Mouse (Mus musculus) liver, embryonic 15.5 days (tissue): ENCODE data around the gene Thegl. TPM values are rescaled to one million over a fixed set of nuclear protein-coding genes. Genes with fewer than 3 reads are reported as not detected.
"Not testable (repeated sequence)": the region's sequence is repeated elsewhere in the genome, so short reads cannot be mapped to it uniquely, and the experiment has no call there.

Experiments used
- ATAC-seq: fragments of 200-750 bp; cut with Nextera tagmentation; 2 replicates; pipeline ENCODE4 v1.8.0; 2017; ENCODE audit warnings: moderate number of reproducible peaks, mild to moderate bottlenecking, moderate library complexity; ENCODE audit not compliant: insufficient read depth
- H3K27ac ChIP-seq: fragments of 300-500 bp; sonication (generic); replicated peaks from 2 replicates; pipeline ENCODE4 v1.5.1; 2015; ENCODE audit warnings: mild to moderate bottlenecking, inconsistent platforms
- H3K27me3 ChIP-seq: fragments of 300-500 bp; sonication (generic); 2 replicates; pipeline ENCODE4 v1.6.1; 2015; ENCODE audit warnings: mild to moderate bottlenecking, inconsistent platforms
- H3K36me3 ChIP-seq: fragments of 300-500 bp; sonication (generic); replicated peaks from 2 replicates; pipeline ENCODE4 v1.6.1; 2015; ENCODE audit warnings: moderate library complexity, mild to moderate bottlenecking, inconsistent platforms
- H3K4me1 ChIP-seq: fragments of 300-500 bp; sonication (generic); replicated peaks from 2 replicates; pipeline ENCODE4 v1.6.1; 2015; ENCODE audit warnings: inconsistent platforms
- H3K4me2 ChIP-seq: fragments of 300-500 bp; sonication (generic); 2 replicates; pipeline ENCODE4 v1.6.1; 2015; ENCODE audit warnings: moderate library complexity, mild to moderate bottlenecking, inconsistent platforms
- H3K4me3 ChIP-seq: fragments of 300-500 bp; sonication (generic); replicated peaks from 2 replicates; pipeline ENCODE4 v1.5.1; 2015; ENCODE audit warnings: mild to moderate bottlenecking, inconsistent platforms
- H3K9ac ChIP-seq: fragments of 300-500 bp; sonication (generic); 2 replicates; pipeline ENCODE4 v1.6.1; 2015; ENCODE audit warnings: moderate library complexity, mild to moderate bottlenecking, inconsistent platforms
- H3K9me3 ChIP-seq: fragments of 300-500 bp; sonication (generic); replicated peaks from 2 replicates; pipeline ENCODE4 v1.6.1; 2016; ENCODE audit warnings: inconsistent platforms
- WGBS: fragments of 180-500 bp; shearing (Covaris S2); methylation state at CpG from one replicate; pipeline ENCODE4 v1.1.7; 2015; ENCODE audit warnings: mixed read lengths; ENCODE audit not compliant: insufficient replicate concordance; 5-methylcytosine and 5-hydroxymethylcytosine counted together
- polyA plus RNA-seq: library from polyadenylated mRNA; unstranded; fragments of >200 nt; fragmentation: Nextera tagmentation; extraction: Ambion mirVana; gene quantifications from 2 replicates; pipeline ENCODE4 v1.2.1, GENCODE M21; 2015

The Thegl gene
- polyA plus RNA-seq: 0.16 and 0.32 TPM in 2 replicates

DNA sequence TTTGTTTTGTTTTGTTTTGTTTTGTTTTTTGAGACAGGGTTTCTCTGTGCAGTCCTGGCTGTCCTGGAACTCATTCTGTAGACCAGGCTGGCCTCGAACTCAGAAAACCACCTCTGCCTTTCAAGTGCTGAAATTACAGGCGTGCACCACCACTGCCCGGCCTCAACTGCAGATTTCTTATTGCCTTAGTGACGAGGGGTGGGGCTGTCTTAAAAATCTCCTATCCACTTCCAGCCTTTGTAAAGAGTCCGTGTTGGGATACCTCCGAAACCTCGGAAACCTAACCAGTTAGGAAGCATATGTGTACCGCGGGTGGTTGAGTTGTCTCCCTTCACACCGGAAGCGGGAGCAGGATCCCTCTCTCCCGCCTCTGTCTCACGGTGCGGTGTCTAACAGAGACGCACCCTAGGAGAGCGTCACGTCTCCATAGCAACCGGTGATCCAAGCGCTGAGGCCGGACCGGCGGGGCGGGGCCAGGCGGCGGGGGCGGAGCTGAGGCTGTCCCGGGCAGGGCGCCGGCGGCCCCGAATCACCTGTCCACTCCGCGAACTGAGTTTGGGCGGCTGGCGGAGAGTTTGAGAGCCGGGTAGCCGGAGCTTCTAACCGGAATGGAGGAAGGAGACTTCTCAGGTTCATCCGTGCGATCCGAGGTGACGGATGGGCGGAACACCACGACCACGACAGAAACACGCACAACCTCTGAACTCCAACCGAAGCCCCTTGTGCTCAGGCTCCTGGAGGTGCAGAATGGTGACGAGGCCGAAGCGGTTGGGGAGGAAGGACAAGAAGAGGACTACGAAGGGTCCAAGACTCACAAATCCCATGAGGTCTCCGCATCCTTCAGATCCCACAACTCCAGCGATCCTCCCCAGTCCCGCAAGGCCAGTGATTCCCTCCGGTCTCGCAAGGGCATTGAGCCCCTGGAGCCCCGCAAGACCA is at the start of gene Thegl:
TSS of gene Thegl (plus strand) at position 480 of the 939 bp plus-strand sequence.
- no peaks in the 10 kb centered on the region for H3K36me3 ChIP-seq
- ATAC-seq: peak; percentile 97

DNA sequence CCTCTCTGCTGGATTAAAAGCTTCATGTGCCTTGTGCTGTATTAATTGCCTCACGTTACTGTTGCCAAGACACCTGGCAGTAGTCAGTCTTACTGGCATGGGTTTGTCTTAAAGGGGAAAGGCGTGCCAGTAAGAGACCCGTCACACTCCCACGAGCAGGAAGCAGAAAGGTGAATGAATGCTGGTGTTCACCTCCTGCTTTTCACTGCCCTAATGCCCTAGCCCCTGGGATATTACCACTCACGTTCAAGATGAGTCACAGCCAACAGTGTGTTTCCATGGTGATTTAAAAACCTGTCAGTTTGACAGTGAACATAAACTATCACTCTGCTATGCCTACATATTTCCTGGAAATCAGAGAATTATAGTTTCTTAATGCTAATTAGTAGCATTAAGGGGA is 46.6 kb upstream of the Thegl start:
- no peak for ATAC-seq
- Histone ChIP-seq H3K9ac (no peak overlapping the region), H3K27ac (no peak overlapping the region), H3K4me2 (no peak overlapping the region), H3K36me3 (peaks cover 64% of the 10 kb centered on the region), H3K27me3 (no peaks in the 10 kb centered on the region), H3K9me3 (no peaks in the 10 kb centered on the region), H3K4me3 (no peak overlapping the region), H3K4me1 (peaks cover 10% of the 10 kb centered on the region)
- WGBS: 74% methylated on average over 5 of the region's 5 CpGs

More for the DNA sequence above, at the start of gene Thegl:
- H3K4me2 ChIP-seq: peak within 1 kb of the TSS; percentile 85
- 12% methylated on average over 57 of the region's 57 CpGs for WGBS
- H3K27ac ChIP-seq: no peak within 1 kb of the TSS
- peaks cover 28% of the 10 kb centered on the region for H3K4me1 ChIP-seq
- 0 out of 2 replicates have a peak, but pooled peaks cover 3% of the 10 kb centered on the region for H3K27me3 ChIP-seq
- H3K9me3 ChIP-seq: no peaks in the 10 kb centered on the region
- H3K4me3 ChIP-seq: peak within 1 kb of the TSS; percentile 62
- peak within 1 kb of the TSS; percentile 58; the same call in 1 of the 2 replicates for H3K9ac ChIP-seq

DNA sequence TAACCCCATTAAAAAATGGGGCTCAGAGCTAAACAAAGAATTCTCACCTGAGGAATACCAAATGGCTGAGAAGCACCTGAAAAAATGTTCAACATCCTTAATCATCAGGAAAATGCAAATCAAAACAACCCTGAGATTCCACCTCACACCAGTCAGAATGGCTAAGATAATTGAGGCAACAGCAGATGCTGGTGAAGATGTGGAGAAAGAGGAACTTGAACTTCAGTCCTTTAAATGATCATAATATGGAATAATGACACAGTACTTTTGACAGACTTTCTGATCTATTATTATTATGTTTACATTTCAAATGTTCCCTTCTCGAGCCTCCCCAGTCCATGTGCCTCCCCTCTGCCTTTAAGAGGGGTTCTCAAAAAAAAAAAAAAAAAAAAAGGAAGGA is 44.7 kb upstream of the Thegl start:
- Histone ChIP-seq H3K36me3 (peaks cover 48% of the 10 kb centered on the region), H3K4me1 (peaks cover 18% of the 10 kb centered on the region)
- H3K27ac ChIP-seq, H3K9me3 ChIP-seq, H3K4me2 ChIP-seq, H3K9ac ChIP-seq, H3K27me3 ChIP-seq, ATAC-seq, H3K4me3 ChIP-seq: not testable (repeated sequence)
- 55% methylated on average over 1 of the region's 1 CpGs for WGBS

DNA sequence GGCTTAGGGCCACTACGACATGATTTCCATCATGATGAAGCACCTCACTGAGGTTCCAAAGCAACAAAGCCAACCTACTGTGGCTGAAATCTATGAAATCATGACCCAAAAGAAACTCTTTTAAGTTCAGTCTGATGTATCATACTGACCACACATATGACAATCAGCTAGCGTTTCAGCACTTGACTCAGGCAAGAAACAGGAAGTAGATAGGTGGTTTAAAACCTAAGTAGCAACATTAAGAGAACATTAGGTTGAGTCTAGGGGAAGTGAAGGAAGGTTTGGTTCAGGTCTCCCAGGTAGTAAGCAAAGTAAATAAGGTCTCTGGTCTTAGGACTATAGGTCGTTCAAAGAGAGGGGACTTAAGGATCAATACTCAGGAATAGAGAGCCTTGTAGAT is 42.3 kb upstream of the Thegl start:
- Histone ChIP-seq H3K4me2 (peak overlapping the region; percentile 86), H3K9me3 (no peaks in the 10 kb centered on the region), H3K4me1 (peaks cover 18% of the 10 kb centered on the region), H3K27ac (peak overlapping the region; percentile 38; the same call in 1 of the 2 replicates), H3K4me3 (peak overlapping the region; percentile 95), H3K9ac (peak overlapping the region; percentile 94), H3K36me3 (peaks cover 44% of the 10 kb centered on the region), H3K27me3 (no peaks in the 10 kb centered on the region)
- WGBS: 33% methylated on average over 3 of the region's 3 CpGs
- no peak for ATAC-seq

DNA sequence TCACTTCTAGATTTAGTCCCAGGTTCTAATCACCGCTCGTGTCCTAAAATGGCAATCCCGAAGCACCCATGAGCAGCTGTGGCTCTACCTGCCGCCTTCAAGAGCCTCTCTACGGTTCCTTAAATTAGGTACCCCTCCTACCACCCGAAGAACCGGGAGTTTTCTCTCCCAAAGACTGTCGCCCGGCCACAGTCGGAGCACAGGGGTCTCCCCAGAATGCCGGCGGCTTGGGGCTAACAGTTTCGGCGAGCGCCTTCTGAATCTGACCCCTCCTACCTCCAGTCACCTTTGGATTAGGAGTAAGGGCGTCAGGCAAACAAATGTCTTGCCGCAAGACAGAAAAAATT is 41.6 kb upstream of the Thegl start:
- peaks cover 18% of the 10 kb centered on the region for H3K4me1 ChIP-seq
- H3K27me3 ChIP-seq: no peaks in the 10 kb centered on the region
- H3K9me3 ChIP-seq: no peaks in the 10 kb centered on the region
- 3% methylated on average over 17 of the region's 17 CpGs for WGBS
- peak overlapping the region; percentile 86 for H3K4me2 ChIP-seq
- peak overlapping the region; percentile 38; the same call in 1 of the 2 replicates for H3K27ac ChIP-seq
- peak overlapping the region; percentile 95 for H3K4me3 ChIP-seq
- peak; percentile 22 for ATAC-seq
- H3K9ac ChIP-seq: peak overlapping the region; percentile 94
- H3K36me3 ChIP-seq: peaks cover 42% of the 10 kb centered on the region

DNA sequence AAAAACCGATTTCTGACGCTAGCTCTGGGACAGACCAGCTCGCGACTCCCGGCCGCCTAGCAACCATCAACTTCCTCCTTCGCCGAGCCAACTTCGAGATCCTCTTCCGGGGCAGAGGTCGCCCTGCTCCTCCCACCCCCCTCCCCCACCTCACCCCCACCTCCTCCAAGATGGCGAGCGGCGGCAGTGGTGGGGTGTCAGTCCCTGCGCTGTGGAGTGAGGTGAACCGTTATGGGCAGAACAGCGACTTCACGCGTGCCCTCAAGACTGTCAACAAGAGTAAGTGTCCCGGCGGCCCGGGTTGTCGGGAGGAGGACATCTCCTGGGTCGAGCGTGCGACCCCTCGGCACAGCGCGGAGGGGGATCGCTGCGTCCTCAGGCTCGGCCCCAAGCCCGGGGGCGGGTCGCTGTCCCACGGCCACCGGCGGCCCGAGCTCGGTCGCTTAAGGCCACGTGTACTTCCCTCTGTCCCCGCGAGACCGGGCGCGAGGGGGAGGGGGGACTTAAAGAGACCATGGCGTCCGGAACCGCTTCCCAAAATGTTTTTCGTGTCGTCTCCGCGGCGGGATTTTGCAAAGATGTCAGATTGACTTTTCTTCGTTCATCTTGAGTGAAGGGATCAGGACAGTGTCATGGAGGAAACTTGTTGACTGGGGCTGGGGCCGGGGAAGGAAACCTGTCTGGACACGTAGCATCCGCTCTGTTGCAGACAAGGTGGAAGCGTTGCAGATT is 41.1 kb upstream of the Thegl start, which contains the start of gene Srp72:
TSS of gene Srp72 (plus strand) at position 130 of the 732 bp plus-strand sequence.
- no peaks in the 10 kb centered on the region for H3K27me3 ChIP-seq
- H3K36me3 ChIP-seq: peaks cover 42% of the 10 kb centered on the region
- no peaks in the 10 kb centered on the region for H3K9me3 ChIP-seq
- ATAC-seq: peak; percentile 86
- peak within 1 kb of the TSS; percentile 86 for H3K4me2 ChIP-seq
- H3K4me1 ChIP-seq: peaks cover 18% of the 10 kb centered on the region
- H3K4me3 ChIP-seq: peak within 1 kb of the TSS; percentile 95
- peak within 1 kb of the TSS; percentile 84 for H3K27ac ChIP-seq
- WGBS: under 1% methylated on average over 60 of the region's 60 CpGs
- H3K9ac ChIP-seq: peak within 1 kb of the TSS; percentile 94

DNA sequence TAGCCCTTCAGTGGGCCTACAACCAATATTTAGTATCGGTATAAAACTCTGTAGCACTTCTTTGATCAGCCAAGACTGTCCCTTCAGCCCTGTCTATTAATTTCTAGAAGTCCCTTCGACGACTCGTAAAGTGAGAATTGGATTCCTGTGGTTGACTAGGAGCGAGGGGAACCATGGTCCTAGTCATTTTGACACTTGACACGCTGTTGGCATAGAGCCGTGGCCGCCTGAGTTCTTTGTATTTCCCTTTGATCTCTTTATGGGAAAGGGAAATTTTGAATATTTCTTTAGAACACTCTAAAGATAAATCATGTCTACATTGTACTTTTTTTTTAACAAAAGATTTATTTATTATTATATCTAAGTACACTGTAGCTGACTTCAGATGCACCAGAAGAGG is 40.1 kb upstream of the Thegl start:
- ATAC-seq: no peak
- H3K4me2 ChIP-seq: peak overlapping the region; percentile 86
- H3K4me1 ChIP-seq: peaks cover 18% of the 10 kb centered on the region
- H3K4me3 ChIP-seq: peak overlapping the region; percentile 95
- no peak overlapping the region for H3K27ac ChIP-seq
- H3K9me3 ChIP-seq: no peaks in the 10 kb centered on the region
- no peak overlapping the region for H3K9ac ChIP-seq
- H3K36me3 ChIP-seq: peaks cover 42% of the 10 kb centered on the region
- H3K27me3 ChIP-seq: no peaks in the 10 kb centered on the region
- 71% methylated on average over 8 of the region's 8 CpGs for WGBS

DNA sequence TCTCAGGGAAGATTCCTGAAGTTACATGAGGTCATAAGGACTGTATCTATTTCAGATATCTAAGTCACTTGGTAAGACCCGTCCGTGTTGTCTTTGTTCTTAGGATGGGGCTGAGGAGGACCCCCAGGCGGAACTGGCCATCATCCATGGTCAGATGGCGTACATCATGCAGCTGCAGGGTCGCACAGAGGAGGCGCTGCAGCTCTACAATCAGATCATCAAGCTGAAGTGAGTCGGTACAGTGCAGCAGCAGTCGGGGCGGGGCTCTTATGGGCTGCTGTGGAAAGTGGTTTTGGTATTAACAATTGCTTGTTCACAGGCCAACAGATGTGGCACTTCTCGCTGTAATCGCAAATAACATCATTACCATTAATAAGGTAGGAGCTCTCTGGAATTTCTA is 31.8 kb upstream of the Thegl start:
- Histone ChIP-seq H3K9me3 (no peaks in the 10 kb centered on the region), H3K4me3 (no peak overlapping the region), H3K4me1 (no peaks in the 10 kb centered on the region), H3K9ac (no peak overlapping the region), H3K27me3 (no peaks in the 10 kb centered on the region), H3K4me2 (no peak overlapping the region), H3K36me3 (peaks cover 82% of the 10 kb centered on the region), H3K27ac (no peak overlapping the region)
- 74% methylated on average over 11 of the region's 11 CpGs for WGBS
- no peak for ATAC-seq

DNA sequence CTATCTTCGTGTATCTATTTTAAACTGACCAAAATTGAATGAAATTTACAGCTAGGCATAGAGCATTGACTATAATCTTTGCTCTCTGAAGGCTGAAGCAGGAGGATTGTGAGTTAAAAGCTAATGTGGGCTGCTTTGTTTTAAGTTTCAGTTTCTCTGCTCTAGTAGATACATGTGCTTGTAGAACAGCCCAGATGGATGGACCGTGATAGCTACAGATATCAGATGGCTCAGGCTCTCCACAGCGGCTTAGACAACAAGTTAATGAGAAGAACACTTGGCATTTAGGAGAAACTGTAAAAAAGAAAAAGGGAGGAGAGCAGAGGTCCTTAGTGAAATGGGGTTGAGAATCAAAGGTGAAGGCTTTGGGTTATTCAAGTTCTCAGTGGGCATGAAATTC is 25.0 kb upstream of the Thegl start:
- Histone ChIP-seq H3K27me3 (no peaks in the 10 kb centered on the region), H3K4me1 (peaks cover 29% of the 10 kb centered on the region), H3K27ac (peak overlapping the region; percentile 42), H3K9ac (no peak overlapping the region), H3K4me2 (peak overlapping the region; percentile 3; the same call in 1 of the 2 replicates), H3K36me3 (peaks cover 87% of the 10 kb centered on the region), H3K4me3 (no peak overlapping the region), H3K9me3 (no peaks in the 10 kb centered on the region)
- WGBS: 35% methylated on average over 3 of the region's 3 CpGs
- ATAC-seq: peak; percentile 66

DNA sequence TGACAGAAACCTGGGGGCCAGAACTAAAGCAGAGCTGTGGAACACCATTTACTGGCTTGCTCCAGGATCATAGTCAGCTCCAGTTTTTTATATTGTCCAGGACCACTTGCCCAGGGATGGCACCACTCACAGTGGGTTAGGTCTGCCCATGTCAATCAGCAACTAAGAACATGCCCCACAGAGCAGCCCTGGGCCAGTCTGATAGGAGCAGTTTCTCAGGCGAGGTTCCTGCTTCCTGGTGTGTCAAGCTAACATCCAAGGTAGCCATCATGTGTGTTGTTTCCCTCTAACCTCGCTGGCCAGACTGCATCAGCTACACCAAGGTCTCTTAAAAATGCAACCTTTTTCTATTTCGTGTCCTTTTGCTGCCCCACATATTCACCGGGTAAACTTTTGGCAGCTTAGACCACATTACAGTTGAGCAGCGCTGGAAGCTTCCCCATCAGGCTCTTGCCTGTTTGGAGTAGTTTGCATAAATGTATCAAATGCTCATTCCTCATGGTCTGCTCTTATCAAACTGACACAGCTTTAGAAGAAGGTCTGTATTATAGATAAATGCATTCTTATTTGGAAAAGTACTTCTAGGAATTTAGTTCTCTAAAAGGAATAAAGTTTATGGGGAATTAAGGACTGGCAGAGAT is 22.5 kb upstream of the Thegl start:
- Histone ChIP-seq H3K36me3 (peaks cover 88% of the 10 kb centered on the region), H3K27me3 (no peaks in the 10 kb centered on the region), H3K9me3 (no peaks in the 10 kb centered on the region), H3K4me2 (peak overlapping the region; percentile 16; the same call in 1 of the 2 replicates), H3K4me1 (peaks cover 29% of the 10 kb centered on the region), H3K27ac (peak overlapping the region; percentile 80), H3K9ac (no peak overlapping the region), H3K4me3 (no peak overlapping the region)
- peak; percentile 91 for ATAC-seq
- 49% methylated on average over 5 of the region's 5 CpGs for WGBS
